Mouse (Mus musculus): ENCODE measurements around the gene Ptrhd1. TPM values are rescaled to one million over a fixed set of nuclear protein-coding genes. Genes with fewer than 3 reads are reported as not detected.
"Not testable (repeated sequence)": the region's sequence is repeated elsewhere in the genome, so short reads cannot be mapped to it uniquely, and the experiment has no call there.

Gene Ptrhd1
- total RNA-seq, 2 experiments from 2014 or later: 9.3 to 10.2 TPM

GRCm38 (mm10) chr12:4237481-4237880, 3.7 kb downstream of the Ptrhd1 start:
- intact Hi-C loops (cut with DNase I): no loop called here
- DNase-seq (ENCODE audit: low spot score in 2 of 2): no peak

- DNase-seq (ENCODE audit: low spot score in 2 of 2): not testable (repeated sequence)
Measured at GRCm38 (mm10) chr12:4240281-4240680, 6.5 kb downstream of the Ptrhd1 start.

GRCm38 (mm10) chr12:4243805-4244204, 10.0 kb downstream of the Ptrhd1 start:
- intact Hi-C loops (cut with DNase I): no loop called here
- DNase-seq (ENCODE audit: low spot score in 2 of 2): no peak

More at GRCm38 (mm10) chr12:4240281-4240680, 6.5 kb downstream of the Ptrhd1 start:
- intact Hi-C loops (cut with DNase I): not testable (repeated sequence)

GRCm38 (mm10) chr12:4245742-4246141, 11.9 kb downstream of the Ptrhd1 start:
- intact Hi-C loops (cut with DNase I): no loop called here
- DNase-seq (ENCODE audit: low spot score in 2 of 2): no peak

- intact Hi-C loops (cut with DNase I): no loop called here
- no peak for DNase-seq (ENCODE audit: low spot score in 2 of 2)
Measured at GRCm38 (mm10) chr12:4249786-4250185, 16.0 kb downstream of the Ptrhd1 start.

- peak in 1 of 2 experiments; percentile 72 for DNase-seq (ENCODE audit: low spot score in 2 of 2)
- intact Hi-C loops (cut with DNase I): no loop called here
Measured at GRCm38 (mm10) chr12:4252742-4253655, 19.2 kb downstream of the Ptrhd1 start.

- DNase-seq (ENCODE audit: low spot score in 2 of 2): no peak
- intact Hi-C loops (cut with DNase I): no loop called here
Measured at GRCm38 (mm10) chr12:4267765-4268164, 33.9 kb downstream of the Ptrhd1 start.

GRCm38 (mm10) chr12:4271078-4271477, 37.3 kb downstream of the Ptrhd1 start:
- intact Hi-C loops (cut with DNase I): loop anchor here (10.0 kb wide), 1 partner anchor 274 kb away; no protein-coding TSS in a partner anchor
- peak in 1 of 2 experiments; percentile 28 for DNase-seq (ENCODE audit: low spot score in 2 of 2)

- intact Hi-C loops (cut with DNase I): loop anchor here (10.0 kb wide), 1 partner anchor 266 kb away; no protein-coding TSS in a partner anchor
- no peak for DNase-seq (ENCODE audit: low spot score in 2 of 2)
Measured at GRCm38 (mm10) chr12:4278978-4279755, 45.3 kb downstream of the Ptrhd1 start.

- DNase-seq (ENCODE audit: low spot score in 2 of 2): no peak
- intact Hi-C loops (cut with DNase I): loop anchor here (10.0 kb wide), 1 partner anchor 265 kb away; no protein-coding TSS in a partner anchor
Measured at GRCm38 (mm10) chr12:4279878-4280277, 46.1 kb downstream of the Ptrhd1 start.

- intact Hi-C loops (cut with DNase I): no loop called here
- DNase-seq (ENCODE audit: low spot score in 2 of 2): no peak
Measured at GRCm38 (mm10) chr12:4285186-4285585, 51.4 kb downstream of the Ptrhd1 start.

Other genes with a start within 250 kb of the Ptrhd1 start
- gene Efr3b, start 195.1 kb upstream of the Ptrhd1 start, total RNA-seq (2021): 100 to 1,000 TPM in 1 of 2 experiments, 10 to 100 TPM in 1; 97.7 to 102 TPM
- 10 to 100 TPM; 95.2 to 96.9 TPM for gene Dnajc27, start 151.4 kb upstream of the Ptrhd1 start, total RNA-seq (2021)
- 10 to 100 TPM; 52.4 to 54.1 TPM for gene Adcy3, start 100.9 kb upstream of the Ptrhd1 start, total RNA-seq (2021)
- 1 to 10 TPM; 4.5 to 4.6 TPM for gene Cenpo, start 267 bp downstream of the Ptrhd1 start, total RNA-seq (2021)
- 100 to 1,000 TPM in 1 of 2 experiments, 10 to 100 TPM in 1; 98.4 to 101 TPM for gene Ncoa1, start 243.2 kb downstream of the Ptrhd1 start, total RNA-seq (2021)

All from left cerebral cortex, postnatal 25 days (tissue).